Mouse (Mus musculus): Measurements from ENCODE around the gene Gm17409.

- no peak for TF ChIP-seq EP300 (IDR thresholded peaks at IDR 0.05; ENCODE audit: low read depth)
- no peak for TF ChIP-seq CTCF (IDR thresholded peaks at IDR 0.05; ENCODE audit: low read depth)
Observed at GRCm38 (mm10) chr2:58443163-58443562, 26.8 kb upstream of the Gm17409 start.
